Mouse (Mus musculus) limb, embryonic 11.5 days (tissue): ENCODE measurements at regions not wholly inside any gene's neighbourhood (a gene's known extent, or its start where the extent isn't known, plus 50 kb on each side); places are given as distances from the start of the nearest gene placed in this dataset.
"Not testable (repeated sequence)": the region's sequence is repeated elsewhere in the genome, so short reads cannot be mapped to it uniquely, and the experiment has no call there.

ENCODE experiments used
- ATAC-seq: fragments of 200-750 bp; cut with Nextera tagmentation; 2 replicates; pipeline ENCODE4 v1.8.0; 2017; ENCODE audit warnings: low read depth; ENCODE audit not compliant: insufficient number of reproducible peaks, low FRiP score, low TSS enrichment
- DNase-seq: peaks from one replicate; pipeline ENCODE4 v3.0.0-alpha.2; 2015; ENCODE audit warnings: low spot score
- H3K27ac ChIP-seq: fragments of 300-500 bp; sonication (generic); replicated peaks from 2 replicates; pipeline ENCODE4 v1.5.1; 2014; ENCODE audit warnings: low read depth, mild to moderate bottlenecking, low read length
- H3K27me3 ChIP-seq: fragments of 300-500 bp; sonication (generic); 2 replicates; pipeline ENCODE4 v1.6.1; 2014; ENCODE audit warnings: mild to moderate bottlenecking, low read length, mixed read lengths; ENCODE audit not compliant: control insufficient read depth, insufficient read depth
- H3K36me3 ChIP-seq: fragments of 300-500 bp; sonication (generic); 2 replicates; pipeline ENCODE4 v1.6.1; 2014; ENCODE audit warnings: mild to moderate bottlenecking, low read length, moderate library complexity, mixed read lengths; ENCODE audit not compliant: control insufficient read depth, insufficient read depth
- H3K4me1 ChIP-seq: fragments of 300-500 bp; sonication (generic); 2 replicates; pipeline ENCODE4 v1.6.1; 2014; ENCODE audit warnings: low read length, mixed read lengths; ENCODE audit not compliant: control insufficient read depth, insufficient read depth
- H3K4me2 ChIP-seq: fragments of 300-500 bp; sonication (generic); 2 replicates; pipeline ENCODE4 v1.6.1; 2014; ENCODE audit warnings: low read depth, mild to moderate bottlenecking, moderate library complexity; ENCODE audit not compliant: severe bottlenecking
- H3K4me3 ChIP-seq: fragments of 300-500 bp; sonication (generic); 2 replicates; pipeline ENCODE4 v1.5.1; 2014; ENCODE audit warnings: low read depth, low read length
- H3K9ac ChIP-seq: fragments of 300-500 bp; sonication (generic); 2 replicates; pipeline ENCODE4 v1.6.1; 2014; ENCODE audit warnings: mild to moderate bottlenecking, low read length
- H3K9me3 ChIP-seq: fragments of 300-500 bp; sonication (generic); 2 replicates; pipeline ENCODE4 v1.6.1; 2016; ENCODE audit warnings: low read length; ENCODE audit not compliant: control insufficient read depth
- WGBS: fragments of 180-500 bp; shearing (Covaris S2); extraction: QIAGEN DNeasy Blood & Tissue Kit; methylation state at CpG from one replicate; pipeline ENCODE4 v1.1.7; 2014; 5-methylcytosine and 5-hydroxymethylcytosine counted together

GRCm38 (mm10) chr7:113035751-113036150, 82.0 kb downstream of the Rassf10 start:
- no peak for DNase-seq
- no peak for ATAC-seq
- Histone ChIP-seq H3K27me3 (no peaks in the 10 kb centered on the region), H3K9ac (no peak overlapping the region), H3K4me3 (no peak overlapping the region), H3K4me2 (no peak overlapping the region), H3K4me1 (no peaks in the 10 kb centered on the region), H3K27ac (no peak overlapping the region), H3K9me3 (no peaks in the 10 kb centered on the region), H3K36me3 (no peaks in the 10 kb centered on the region)
- 87% methylated on average over 4 of the region's 4 CpGs for WGBS

DNA sequence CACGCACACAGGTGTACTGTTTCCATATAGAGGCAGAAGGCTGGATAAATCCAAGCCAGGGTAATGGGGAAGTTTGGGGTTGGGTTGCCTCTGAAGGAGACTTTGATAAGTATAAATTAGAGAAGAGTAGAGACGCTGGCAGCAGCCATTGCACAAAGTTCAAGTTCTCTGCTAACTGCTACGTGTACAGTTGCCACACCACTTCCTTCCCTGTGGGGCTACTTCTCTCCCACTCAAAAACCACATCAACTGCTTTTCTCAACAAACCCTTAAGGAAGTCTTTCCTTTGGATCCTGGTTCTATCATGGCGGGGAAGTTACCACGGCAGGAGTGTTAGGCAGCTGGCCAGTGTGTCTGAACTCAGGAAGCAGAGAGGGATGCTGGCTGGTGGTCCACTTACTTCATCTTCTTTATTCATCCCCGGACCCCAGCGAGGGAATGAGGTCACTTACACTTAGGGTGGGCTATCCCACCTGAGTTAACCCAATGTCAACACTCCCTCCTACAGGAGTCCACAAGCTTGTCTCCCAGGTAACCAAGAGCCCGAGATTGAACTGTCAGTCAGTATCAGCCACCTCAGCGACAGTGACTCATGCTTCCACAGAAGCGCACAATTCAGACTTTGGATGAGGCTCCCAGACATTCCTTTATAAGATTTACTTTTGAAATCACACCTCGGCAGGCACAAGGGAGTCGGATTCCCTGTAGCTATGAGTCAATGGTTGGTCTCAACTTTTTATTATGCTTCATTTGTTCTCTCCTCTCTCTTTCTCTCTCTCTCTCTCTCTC, 84.3 kb downstream of the Rassf10 start:
- Histone ChIP-seq H3K36me3 (no peaks in the 10 kb centered on the region), H3K27ac (no peak overlapping the region), H3K27me3 (no peaks in the 10 kb centered on the region), H3K9me3 (no peaks in the 10 kb centered on the region), H3K9ac (no peak overlapping the region), H3K4me3 (no peak overlapping the region), H3K4me1 (no peaks in the 10 kb centered on the region), H3K4me2 (no peak overlapping the region)
- ATAC-seq (no peak), DNase-seq (no peak)
- WGBS = 87% methylated on average over 12 of the region's 12 CpGs

DNA sequence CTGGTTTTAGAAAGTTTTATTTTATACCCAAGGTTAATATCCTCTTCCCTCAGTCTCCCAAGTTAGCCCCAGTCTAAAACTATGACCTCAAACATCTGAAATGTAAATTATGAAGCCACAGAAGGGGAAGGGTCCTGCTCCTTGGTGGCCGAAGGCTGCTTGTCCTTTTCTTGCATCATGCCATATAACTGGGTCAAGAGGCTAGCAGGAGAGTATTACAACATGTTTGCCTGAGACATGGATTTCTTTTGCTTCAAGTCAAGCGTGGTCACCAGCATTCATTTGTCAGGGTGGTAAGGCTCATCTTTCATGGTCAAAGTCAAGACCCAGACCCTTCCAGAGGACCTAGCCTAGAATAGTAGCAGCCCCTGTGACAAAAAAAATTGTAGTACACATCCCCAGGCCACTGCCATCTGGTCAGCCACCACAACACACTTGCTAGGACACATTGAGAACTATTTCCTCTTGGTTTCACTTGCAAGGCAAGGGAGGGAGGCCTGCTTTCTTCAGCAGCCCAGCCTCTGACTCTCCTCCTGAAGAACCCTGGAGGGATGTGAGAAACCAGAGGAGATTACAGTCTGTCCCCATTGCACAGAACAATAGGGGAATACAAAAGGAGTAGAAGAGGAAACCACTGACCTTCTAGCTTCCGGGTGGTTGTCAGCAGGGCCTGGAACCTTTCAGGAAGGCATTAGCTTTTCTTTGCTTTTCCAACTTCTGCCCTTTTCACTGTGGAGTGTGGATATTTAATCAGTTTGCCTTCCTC, 85.3 kb downstream of the Rassf10 start:
- Histone ChIP-seq H3K4me3 (no peak overlapping the region), H3K4me1 (no peaks in the 10 kb centered on the region), H3K9me3 (no peaks in the 10 kb centered on the region), H3K27me3 (no peaks in the 10 kb centered on the region), H3K4me2 (no peak overlapping the region), H3K36me3 (no peaks in the 10 kb centered on the region), H3K27ac (no peak overlapping the region), H3K9ac (no peak overlapping the region)
- DNase-seq = no peak
- ATAC-seq = no peak
- WGBS = 76% methylated on average over 3 of the region's 3 CpGs

DNA sequence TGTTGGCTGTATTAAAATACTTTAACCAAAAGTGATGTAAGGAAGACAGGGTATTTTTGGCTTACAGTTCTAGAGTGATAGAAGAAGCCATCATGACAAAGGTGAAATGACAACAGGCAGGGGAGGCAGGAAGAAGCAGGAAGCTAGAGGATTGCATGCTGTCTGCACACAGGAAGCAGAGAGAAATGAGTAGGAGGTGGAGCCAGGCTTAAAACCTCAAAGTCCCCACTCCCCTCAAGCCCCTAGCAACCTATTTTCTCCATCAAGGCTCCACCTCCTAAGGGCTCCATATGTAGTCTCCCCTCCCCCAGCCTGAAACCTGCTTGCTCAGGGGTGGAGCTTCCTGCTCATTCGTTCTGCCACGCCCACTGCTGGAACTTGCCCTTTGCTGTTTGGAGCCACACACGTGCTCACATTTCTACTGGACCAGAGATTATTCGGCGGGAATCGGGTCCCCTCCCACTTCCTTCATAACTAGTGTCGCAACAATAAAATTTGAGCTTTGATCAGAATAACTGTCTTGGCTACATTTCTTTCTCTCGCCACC, 91.9 kb downstream of the Rassf10 start:
- not testable (repeated sequence) for ATAC-seq, H3K36me3 ChIP-seq, H3K9ac ChIP-seq, DNase-seq, H3K4me2 ChIP-seq, H3K9me3 ChIP-seq, H3K27me3 ChIP-seq, H3K27ac ChIP-seq, H3K4me1 ChIP-seq, H3K4me3 ChIP-seq
- 73% methylated on average over 7 of the region's 8 CpGs for WGBS

GRCm38 (mm10) chr7:113046406-113046805, 92.6 kb downstream of the Rassf10 start:
- 91% methylated on average over 4 of the region's 4 CpGs for WGBS
- H3K27ac ChIP-seq = no peak overlapping the region
- H3K4me1 ChIP-seq = 0 out of 2 replicates have a peak, but pooled peaks cover 2% of the 10 kb centered on the region
- no peak for DNase-seq
- no peaks in the 10 kb centered on the region for H3K9me3 ChIP-seq
- H3K4me3 ChIP-seq = no peak overlapping the region
- H3K4me2 ChIP-seq = no peak overlapping the region
- no peaks in the 10 kb centered on the region for H3K27me3 ChIP-seq
- H3K36me3 ChIP-seq = no peaks in the 10 kb centered on the region
- no peak for ATAC-seq
- H3K9ac ChIP-seq = no peak overlapping the region

- no peaks in the 10 kb centered on the region for H3K36me3 ChIP-seq
- H3K4me3 ChIP-seq = no peak overlapping the region
- 83% methylated on average over 3 of the region's 3 CpGs for WGBS
- no peaks in the 10 kb centered on the region for H3K27me3 ChIP-seq
- H3K4me1 ChIP-seq = 0 out of 2 replicates have a peak, but pooled peaks cover 2% of the 10 kb centered on the region
- DNase-seq (no peak), ATAC-seq (no peak)
- peak overlapping the region; percentile 39; the same call in 1 of the 2 replicates for H3K27ac ChIP-seq
- H3K4me2 ChIP-seq = no peak overlapping the region
- H3K9me3 ChIP-seq = no peaks in the 10 kb centered on the region
- H3K9ac ChIP-seq = no peak overlapping the region
Observed at GRCm38 (mm10) chr7:113047583-113047982, 93.8 kb downstream of the Rassf10 start.

- no peak overlapping the region for H3K4me3 ChIP-seq
- no peak overlapping the region for H3K9ac ChIP-seq
- ATAC-seq = no peak
- peak; percentile 23 for DNase-seq
- H3K4me1 ChIP-seq = 0 out of 2 replicates have a peak, but pooled peaks cover 2% of the 10 kb centered on the region
- H3K27ac ChIP-seq = no peak overlapping the region; the same call in 1 of the 2 replicates
- H3K27me3 ChIP-seq = no peaks in the 10 kb centered on the region
- H3K9me3 ChIP-seq = no peaks in the 10 kb centered on the region
- H3K36me3 ChIP-seq = no peaks in the 10 kb centered on the region
- 87% methylated on average over 4 of the region's 4 CpGs for WGBS
- no peak overlapping the region for H3K4me2 ChIP-seq
Observed at GRCm38 (mm10) chr7:113048097-113048795, 94.5 kb downstream of the Rassf10 start.

GRCm38 (mm10) chr7:113049440-113049839, 95.7 kb downstream of the Rassf10 start:
- H3K4me2 ChIP-seq = no peak overlapping the region
- H3K27ac ChIP-seq = no peak overlapping the region
- H3K4me3 ChIP-seq = no peak overlapping the region
- no peak for DNase-seq
- no peaks in the 10 kb centered on the region for H3K36me3 ChIP-seq
- WGBS = 94% methylated on average over 5 of the region's 5 CpGs
- no peaks in the 10 kb centered on the region for H3K9me3 ChIP-seq
- H3K4me1 ChIP-seq = 0 out of 2 replicates have a peak, but pooled peaks cover 2% of the 10 kb centered on the region
- no peaks in the 10 kb centered on the region for H3K27me3 ChIP-seq
- H3K9ac ChIP-seq = no peak overlapping the region
- no peak for ATAC-seq
